Mouse (Mus musculus): ENCODE data around the gene Six5.

DNA sequence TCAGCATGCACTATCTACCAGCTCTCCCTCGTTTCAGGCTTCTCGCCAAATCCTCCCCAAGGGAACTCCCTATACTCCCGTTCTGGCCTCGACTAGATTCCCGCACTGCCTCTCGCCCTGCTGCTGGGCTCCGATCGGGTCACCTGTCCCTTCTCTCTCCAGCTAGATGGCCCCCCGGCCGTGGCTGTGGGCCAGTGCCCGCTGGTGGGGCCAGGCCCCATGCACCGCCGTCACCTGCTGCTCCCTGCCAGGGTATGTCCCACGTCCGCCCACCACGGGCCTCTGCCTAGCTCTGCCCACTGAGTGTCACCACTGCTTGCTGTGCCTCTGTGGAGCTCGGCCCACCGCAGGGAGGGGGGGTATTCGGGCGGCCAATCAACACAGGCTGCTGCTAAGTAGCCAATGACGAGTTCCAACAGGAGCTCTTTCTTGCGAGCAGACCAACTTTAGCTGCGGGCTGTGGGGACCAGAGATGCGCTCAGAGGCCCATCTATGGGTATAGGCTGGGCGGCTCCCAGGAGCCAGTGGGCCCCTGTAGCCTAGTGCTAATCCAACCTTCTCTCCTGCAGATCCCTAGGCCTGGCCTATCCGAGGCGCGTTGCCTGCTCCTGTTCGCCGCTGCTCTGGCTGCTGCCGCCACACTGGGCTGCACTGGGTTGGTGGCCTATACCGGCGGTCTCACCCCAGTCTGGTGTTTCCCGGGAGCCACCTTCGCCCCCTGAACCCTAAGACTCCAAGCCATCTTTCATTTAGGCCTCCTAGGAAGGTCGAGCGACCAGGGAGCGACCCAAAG is 1.8 kb upstream of the Six5 start:
- TF ChIP-seq POLR2A (IDR thresholded peaks at IDR 0.05; ENCODE audit: low read depth, low read length) (no peak), CTCF (IDR thresholded peaks at IDR 0.05; ENCODE audit: extremely low read depth, insufficient read depth, insufficient read length, insufficient replicate concordance) (no peak)

Data from spleen, adult 2 months (tissue).